Mouse (Mus musculus): ENCODE measurements around the gene Pqlc3. TPM values are rescaled to one million over a fixed set of nuclear protein-coding genes. Genes with fewer than 3 reads are reported as not detected.

Pqlc3 gene
- total RNA-seq (2023), result 10 to 100 TPM; 54.4 to 67.5 TPM

DNA sequence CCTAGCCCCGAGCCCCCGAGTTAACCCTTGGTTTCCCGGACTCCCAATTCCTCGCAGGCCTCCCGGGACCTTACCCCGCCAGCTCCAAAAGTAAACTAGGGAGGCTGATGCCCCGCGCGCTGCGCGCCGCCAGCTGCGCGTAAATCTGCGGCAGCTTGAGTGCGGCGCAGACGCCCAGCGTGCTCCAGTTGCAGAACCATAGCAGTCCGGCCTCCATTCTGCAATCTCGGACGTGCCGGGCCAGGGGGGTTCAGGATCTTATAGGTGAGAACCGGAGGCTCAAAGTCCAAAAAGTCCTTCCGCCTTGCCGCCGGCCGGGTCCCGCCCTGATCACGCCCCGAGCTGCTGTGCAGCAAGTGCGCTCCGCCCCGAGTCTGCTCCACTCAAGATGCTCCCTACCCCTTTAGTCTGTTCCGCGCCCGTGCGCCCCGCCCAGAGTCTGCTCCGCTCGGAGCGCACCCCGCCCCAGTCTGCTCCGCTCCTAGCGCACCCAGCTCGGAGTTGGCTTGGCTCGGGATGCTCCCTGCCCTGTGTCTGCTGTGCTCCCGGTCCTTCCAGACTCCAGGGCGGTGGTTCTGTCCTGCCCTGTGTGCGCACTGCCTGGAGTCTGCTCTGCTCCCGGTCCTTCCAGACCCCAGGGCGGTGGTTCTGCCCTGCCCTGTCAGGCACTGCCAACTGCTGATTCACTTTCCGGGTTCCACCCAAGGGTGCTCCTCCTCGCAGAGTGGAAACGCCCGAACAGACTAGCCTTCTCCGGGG lies at the start of gene Pqlc3:
Pqlc3 (minus strand) TSS at position 670 of the 759 bp plus-strand sequence.

DNA sequence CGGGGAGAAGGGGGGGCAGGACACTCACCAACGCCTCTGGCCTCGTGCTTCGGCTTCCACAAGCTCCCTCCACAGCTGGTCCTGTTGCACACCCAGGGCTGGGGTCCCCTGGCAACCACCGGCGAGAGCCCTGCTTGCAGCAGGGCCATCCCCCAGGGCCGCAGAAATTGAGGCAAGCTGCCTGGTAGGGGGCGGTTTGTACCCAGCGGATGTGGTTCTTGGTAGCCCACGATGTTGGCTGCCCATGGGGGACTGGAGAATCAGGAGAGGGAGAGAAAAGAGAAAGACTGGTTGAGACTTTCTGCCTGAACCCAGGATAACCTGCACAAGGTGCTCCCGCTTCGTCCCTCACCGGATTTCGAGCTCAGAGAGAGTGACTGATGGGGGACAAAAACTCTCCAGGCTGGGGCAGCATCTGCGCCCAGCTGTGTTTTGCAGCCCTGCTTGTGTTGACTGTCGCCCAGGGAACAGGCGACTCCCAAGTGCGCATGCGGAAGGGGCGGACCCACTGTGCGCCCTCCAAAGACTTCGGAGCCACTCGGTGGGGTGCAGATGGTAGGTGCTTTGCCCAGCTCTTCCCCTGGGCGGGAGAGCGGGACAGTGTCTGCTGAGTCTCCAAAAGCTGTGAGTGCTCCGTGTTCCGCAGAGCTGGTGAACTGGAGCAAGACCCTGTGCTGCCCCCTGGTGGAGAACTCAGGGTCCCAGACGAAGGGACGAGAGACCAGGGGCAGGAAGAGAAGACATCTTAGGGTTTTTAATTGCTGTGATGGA lies 11.1 kb upstream of the Pqlc3 start, which contains the start of gene 2410004P03Rik:
2410004P03Rik (minus strand) TSS at position 628 of the 771 bp plus-strand sequence.

Other genes starting within 250 kb of the Pqlc3 start
- under 1 TPM in 1 of 2 experiments, not detected in 1; 0.79 TPM for gene Greb1, start 199.5 kb downstream of the Pqlc3 start, total RNA-seq (2023)
- gene E2f6, start 189.4 kb downstream of the Pqlc3 start, total RNA-seq (2023), result 1 to 10 TPM; 7.9 to 8.4 TPM
- 10 to 100 TPM; 58.3 TPM for gene Rock2, start 105.5 kb downstream of the Pqlc3 start, total RNA-seq (2023)
- 1 to 10 TPM in 1 of 2 experiments, under 1 TPM in 1; 0.46 to 1.4 TPM for gene 2410004P03Rik, start 11.3 kb upstream of the Pqlc3 start, total RNA-seq (2023)
- not detected for gene Kcnf1, start 176.5 kb upstream of the Pqlc3 start, total RNA-seq (2023)

Measured in monocyte, adult 59 days (primary cell).